Mouse (Mus musculus): ENCODE measurements around the gene Exoc3l2.

DNA sequence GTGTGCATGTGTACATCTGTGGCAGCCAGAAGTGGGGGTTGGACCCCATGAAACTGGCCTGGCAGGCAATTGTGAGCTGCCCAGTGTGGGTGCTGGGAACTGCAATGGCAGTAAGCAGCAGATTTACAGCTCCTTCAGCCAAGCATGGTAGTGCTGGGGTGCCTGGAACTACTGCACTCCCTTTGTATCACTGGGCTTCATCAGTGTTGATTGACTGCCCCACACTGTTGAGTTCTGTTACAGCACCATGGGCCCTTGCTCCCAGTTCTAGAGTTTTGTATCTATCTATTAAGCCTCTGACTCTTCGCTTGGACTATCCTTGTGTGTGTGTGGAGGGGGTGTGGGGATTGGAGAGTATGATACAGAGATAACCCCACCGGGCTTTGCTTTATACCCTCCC lies 14.0 kb downstream of the Exoc3l2 start:
- TF ChIP-seq POLR2A (IDR thresholded peaks at IDR 0.05; ENCODE audit: insufficient read depth, low read depth, low read length) (no peak), CTCF (IDR thresholded peaks at IDR 0.05; ENCODE audit: insufficient read depth, low read depth, low read length) (no peak)
